In genomic region chr8:75211461-75211860, GRCm38 (mm10) we compare ENCODE assay signal across 10 mouse cellular contexts. TPM values are rescaled to one million over a fixed set of nuclear protein-coding genes. Genes with fewer than 3 reads are reported as not detected.
A peak's percentile ranks its signal among the peaks of the same experiment; 100 is the strongest.
DNase-seq lines count a peak whose midpoint lies in the region; ATAC-seq and TF ChIP-seq lines count a peak whose summit lies in the region.
"Had no signal": no experiment of that assay in that cellular context is flagged by ENCODE, and none has a peak within 500 bp of the region (broad histone marks: within the 10 kb centered on the region; RNA-seq: fewer than 3 reads in every experiment).

No protein-coding gene starts in this region.

- H3K27me3 ChIP-seq in limb, embryonic 14.5 days (ENCODE audit: control insufficient read depth, insufficient read depth, low read length): peaks cover 41% of the 10 kb centered on the region
- H3K27me3 ChIP-seq in limb, embryonic 10.5 days (ENCODE audit: low read depth, poor library complexity, severe bottlenecking): peaks cover 73% of the 10 kb centered on the region

- no peak overlapping the region for H3K27ac ChIP-seq in limb, embryonic 14.5 days (replicated peaks; ENCODE audit: low read depth, low read length)
- no peak overlapping the region for H3K27ac ChIP-seq in limb, embryonic 10.5 days
- H3K27ac ChIP-seq: limb, embryonic 12.5 days; neural tube, embryonic 13.5 days had no signal

- DNase-seq in limb, embryonic 14.5 days (ENCODE audit: low spot score): peak; percentile 59
- DNase-seq in limb, embryonic 10.5 days (ENCODE audit: low spot score): no peak
- DNase-seq in cerebellum, adult 9-11 months: peak; percentile 57
- DNase-seq in kidney, postnatal 10 days: peak; percentile 88
- peak; percentile 16 for DNase-seq in skeletal muscle tissue, adult 2 months (ENCODE audit: low read depth, low spot score)
- no peak for DNase-seq in spleen, postnatal 4 days (ENCODE audit: low spot score in 2 of 2)
- DNase-seq in liver: no peak
- DNase-seq in layer of hippocampus, postnatal 25 days (ENCODE audit: extremely low spot score in 1 of 2, low spot score in 1 of 2): no peak

- H3K4me3 ChIP-seq in limb, embryonic 14.5 days (replicated peaks; ENCODE audit: low read length): no peak overlapping the region
- H3K4me3 ChIP-seq in limb, embryonic 10.5 days: no peak overlapping the region
- H3K4me3 ChIP-seq: limb, embryonic 12.5 days; neural tube, embryonic 13.5 days had no signal

- no peak overlapping the region for H3K4me2 ChIP-seq in limb, embryonic 14.5 days (replicated peaks; ENCODE audit: low read depth, low read length, severe bottlenecking)
- H3K4me2 ChIP-seq: limb, embryonic 12.5 days; neural tube, embryonic 13.5 days had no signal

- WGBS in limb, embryonic 14.5 days: 70% methylated on average over 3 of the region's 3 CpGs
- WGBS in limb, embryonic 10.5 days: 84% methylated on average over 3 of the region's 3 CpGs

- peaks cover 4% of the 10 kb centered on the region; the same call in 1 of the 2 replicates for H3K4me1 ChIP-seq in limb, embryonic 14.5 days (ENCODE audit: control insufficient read depth, insufficient read depth, low read length)
- peaks cover 17% of the 10 kb centered on the region for H3K4me1 ChIP-seq in limb, embryonic 10.5 days

- no peak overlapping the region for H3K9ac ChIP-seq in limb, embryonic 14.5 days (ENCODE audit: low read depth, low read length, severe bottlenecking)
- H3K9ac ChIP-seq: limb, embryonic 12.5 days; neural tube, embryonic 13.5 days had no signal

- no peaks in the 10 kb centered on the region for H3K36me3 ChIP-seq in limb, embryonic 14.5 days (ENCODE audit: control insufficient read depth, insufficient read depth, low read length)
- no peaks in the 10 kb centered on the region for H3K36me3 ChIP-seq in limb, embryonic 10.5 days
- H3K36me3 ChIP-seq: limb, embryonic 12.5 days; neural tube, embryonic 13.5 days had no signal

- no peak for TF ChIP-seq POLR2A in limb, embryonic 14.5 days (IDR thresholded peaks at IDR 0.05; ENCODE audit: borderline replicate concordance, extremely low read depth, insufficient read depth, insufficient read length)

- no peaks in the 10 kb centered on the region for H3K9me3 ChIP-seq in limb, embryonic 14.5 days (ENCODE audit: control insufficient read depth, low read length)
- H3K9me3 ChIP-seq in limb, embryonic 10.5 days (replicated peaks): no peaks in the 10 kb centered on the region
- H3K9me3 ChIP-seq: limb, embryonic 12.5 days; neural tube, embryonic 13.5 days had no signal

- ATAC-seq in limb, embryonic 14.5 days (ENCODE audit: low FRiP score, low read depth): no peak

RNA-seq across cellular contexts. Expression of gene Rasd2, which starts 2.3 kb away (rescaled TPM):
- polyA plus RNA-seq in limb, embryonic 14.5 days (2012; rRNA removed): 0.29 and 0.40 TPM in 2 replicates
- polyA plus RNA-seq in limb, embryonic 14.5 days (2014; fragmentation: Nextera tagmentation; extraction: Ambion mirVana): 0.07 and 0.08 TPM in 2 replicates
- 0.05 and 0.35 TPM in 2 replicates for polyA plus RNA-seq in limb, embryonic 10.5 days (2016; fragmentation: Nextera tagmentation; extraction: Ambion mirVana)
- total RNA-seq in layer of hippocampus, postnatal 25 days (2021): 10 to 100 TPM; 60.6 to 67.6 TPM

Comparison
In these comparisons a context has a peak if more than half of its experiments do, and no peak if none do; other contexts are left out.
1. DNase-seq: peak in limb, embryonic 14.5 days (single experiment), cerebellum, adult 9-11 months (single experiment), kidney, postnatal 10 days (single experiment) and skeletal muscle tissue, adult 2 months (single experiment); none in limb, embryonic 10.5 days (single experiment), spleen, postnatal 4 days (0 of 2), liver (single experiment) and layer of hippocampus, postnatal 25 days (0 of 2).